Mouse (Mus musculus) heart, adult 2 months (tissue): ENCODE results near the gene Tcstv1. TPM values are rescaled to one million over a fixed set of nuclear protein-coding genes. Genes with fewer than 3 reads are reported as not detected.
"Not testable (repeated sequence)": the region's sequence is repeated elsewhere in the genome, so short reads cannot be mapped to it uniquely, and the experiment has no call there.

Source experiments
- DNase-seq, 2 experiments: peaks; one replicate each; pipeline ENCODE4 v3.0.0; 2021
- H3K27ac ChIP-seq: fragments of 200-600 bp; 2 replicates; pipeline ENCODE4 v1.8.1; 2022
- H3K27me3 ChIP-seq: fragments of 200-500 bp; 2 replicates; pipeline ENCODE4 v1.6.1; 2012; ENCODE audit warnings: mild to moderate bottlenecking, low read length, inconsistent platforms, mixed read lengths; ENCODE audit not compliant: control insufficient read depth, insufficient read depth
- H3K36me3 ChIP-seq: fragments of 200-500 bp; 2 replicates; pipeline ENCODE4 v1.6.1; 2012; ENCODE audit warnings: low read length, inconsistent platforms; ENCODE audit not compliant: control insufficient read depth, insufficient read depth
- H3K4me1 ChIP-seq: fragments of 200-500 bp; 2 replicates; pipeline ENCODE4 v1.6.1; 2011; ENCODE audit warnings: low read length; ENCODE audit not compliant: control insufficient read depth, insufficient read depth
- H3K4me3 ChIP-seq: fragments of 200-600 bp; 2 replicates; pipeline ENCODE4 v1.8.1; 2022
- H3K79me2 ChIP-seq: fragments of 200-500 bp; replicated peaks from 2 replicates; pipeline ENCODE4 v1.6.1; 2012; ENCODE audit warnings: mild to moderate bottlenecking, inconsistent platforms, low read length, moderate library complexity, mixed read lengths; ENCODE audit not compliant: control insufficient read depth, insufficient read depth
- H3K9ac ChIP-seq: fragments of 200-500 bp; 2 replicates; pipeline ENCODE4 v1.6.1; 2012; ENCODE audit warnings: low read depth, mild to moderate bottlenecking, control low read depth, inconsistent platforms, low read length, mixed read lengths
- WGBS: fragments of 180-500 bp; shearing (Covaris S2); methylation state at CpG from one replicate; pipeline ENCODE4 v1.1.7; 2018; 5-methylcytosine and 5-hydroxymethylcytosine counted together
- intact Hi-C: fragments of 180-260 bp; cut with DNase I; formaldehyde crosslinking; loops from one replicate; pipeline ENCODE4 v1.15.1; 2025
- long read RNA-seq: library from polyadenylated mRNA; stranded (forward); transcript quantifications from one replicate; pipeline ENCODE4 v2.0.0, GENCODE M21; 2021
- polyA plus RNA-seq: library from polyadenylated mRNA; depleted of rRNA; stranded (reverse); fragments of >200 nt; gene quantifications from 2 replicates; pipeline ENCODE4 v1.2.3, GENCODE M21; 2012; rRNA removed
- total RNA-seq, 2 experiments: library from RNA; stranded (reverse); gene quantifications; 2 replicates each; pipeline ENCODE4 v1.2.3; 2021

Tcstv1 gene
- total RNA-seq, result not detected
- not detected in 2 replicates for polyA plus RNA-seq
- long read RNA-seq, result 0 reads

- DNase-seq, H3K36me3 ChIP-seq, H3K9ac ChIP-seq, H3K27me3 ChIP-seq, H3K4me3 ChIP-seq, H3K27ac ChIP-seq, H3K4me1 ChIP-seq, H3K79me2 ChIP-seq, intact Hi-C loops: not testable (repeated sequence)
- 66% methylated on average over 3 of the region's 3 CpGs for WGBS
These were observed at the start of gene Tcstv1 for GRCm38 (mm10) chr13:119894685-119895084. TSS of gene Tcstv1 (minus strand) at chr13:119894785.

GRCm38 (mm10) chr13:119929172-119929571, 34.6 kb upstream of the Tcstv1 start, which contains the start of gene Gm21761:
TSS of gene Gm21761 (minus strand) at chr13:119929272.
- H3K9ac ChIP-seq, H3K27me3 ChIP-seq, DNase-seq, H3K79me2 ChIP-seq, H3K4me1 ChIP-seq, H3K36me3 ChIP-seq, H3K27ac ChIP-seq, intact Hi-C loops, H3K4me3 ChIP-seq: not testable (repeated sequence)
- WGBS, result 71% methylated on average over 1 of the region's 5 CpGs

GRCm38 (mm10) chr13:119924597-119925340, 30.2 kb upstream of the Tcstv1 start:
- DNase-seq, H3K27me3 ChIP-seq, intact Hi-C loops, H3K36me3 ChIP-seq, H3K4me1 ChIP-seq, H3K9ac ChIP-seq, H3K27ac ChIP-seq, H3K79me2 ChIP-seq, H3K4me3 ChIP-seq: not testable (repeated sequence)
- WGBS, result 60% methylated on average over 3 of the region's 3 CpGs

GRCm38 (mm10) chr13:119916966-119917722, 22.6 kb upstream of the Tcstv1 start:
- H3K36me3 ChIP-seq, H3K9ac ChIP-seq, H3K79me2 ChIP-seq, DNase-seq, H3K27ac ChIP-seq, H3K4me3 ChIP-seq, intact Hi-C loops, H3K27me3 ChIP-seq, H3K4me1 ChIP-seq: not testable (repeated sequence)
- WGBS, result 55% methylated on average over 4 of the region's 5 CpGs

GRCm38 (mm10) chr13:119916449-119916848, 21.9 kb upstream of the Tcstv1 start:
- DNase-seq, H3K4me3 ChIP-seq, intact Hi-C loops, H3K79me2 ChIP-seq, H3K4me1 ChIP-seq, H3K36me3 ChIP-seq, H3K27ac ChIP-seq, H3K27me3 ChIP-seq, H3K9ac ChIP-seq: not testable (repeated sequence)
- WGBS, result 38% methylated on average over 2 of the region's 2 CpGs

- H3K4me1 ChIP-seq, intact Hi-C loops, H3K4me3 ChIP-seq, H3K27ac ChIP-seq, H3K79me2 ChIP-seq, H3K27me3 ChIP-seq, DNase-seq, H3K36me3 ChIP-seq, H3K9ac ChIP-seq: not testable (repeated sequence)
- 48% methylated on average over 5 of the region's 5 CpGs for WGBS
These were observed 4.0 kb upstream of the Tcstv1 start for GRCm38 (mm10) chr13:119898549-119898948.

- H3K4me1 ChIP-seq, H3K79me2 ChIP-seq, H3K9ac ChIP-seq, H3K36me3 ChIP-seq, H3K27ac ChIP-seq, intact Hi-C loops, H3K27me3 ChIP-seq, H3K4me3 ChIP-seq, DNase-seq: not testable (repeated sequence)
- WGBS, result 29% methylated on average over 4 of the region's 4 CpGs
These were observed 7.7 kb downstream of the Tcstv1 start for GRCm38 (mm10) chr13:119886896-119887295.

GRCm38 (mm10) chr13:119864395-119864999, 30.1 kb downstream of the Tcstv1 start:
- H3K27ac ChIP-seq, H3K4me1 ChIP-seq, DNase-seq, H3K27me3 ChIP-seq, H3K9ac ChIP-seq, intact Hi-C loops, H3K4me3 ChIP-seq, H3K36me3 ChIP-seq, H3K79me2 ChIP-seq: not testable (repeated sequence)
- WGBS, result 52% methylated on average over 6 of the region's 7 CpGs

- H3K27me3 ChIP-seq, H3K4me3 ChIP-seq, H3K79me2 ChIP-seq, H3K36me3 ChIP-seq, H3K4me1 ChIP-seq, H3K27ac ChIP-seq, intact Hi-C loops, H3K9ac ChIP-seq, DNase-seq: not testable (repeated sequence)
- WGBS, result no CpG with 5 or more reads among the region's 6 CpGs
These were observed 32.2 kb downstream of the Tcstv1 start for GRCm38 (mm10) chr13:119862399-119862798.
